Mouse (Mus musculus) kidney, postnatal 14 days (tissue): ENCODE results near the gene Gm45140.

Experiments used
- DNase-seq: peaks from one replicate; pipeline ENCODE4 v3.0.0; 2022; ENCODE audit warnings: mixed read lengths

Gene Gm45140

DNA sequence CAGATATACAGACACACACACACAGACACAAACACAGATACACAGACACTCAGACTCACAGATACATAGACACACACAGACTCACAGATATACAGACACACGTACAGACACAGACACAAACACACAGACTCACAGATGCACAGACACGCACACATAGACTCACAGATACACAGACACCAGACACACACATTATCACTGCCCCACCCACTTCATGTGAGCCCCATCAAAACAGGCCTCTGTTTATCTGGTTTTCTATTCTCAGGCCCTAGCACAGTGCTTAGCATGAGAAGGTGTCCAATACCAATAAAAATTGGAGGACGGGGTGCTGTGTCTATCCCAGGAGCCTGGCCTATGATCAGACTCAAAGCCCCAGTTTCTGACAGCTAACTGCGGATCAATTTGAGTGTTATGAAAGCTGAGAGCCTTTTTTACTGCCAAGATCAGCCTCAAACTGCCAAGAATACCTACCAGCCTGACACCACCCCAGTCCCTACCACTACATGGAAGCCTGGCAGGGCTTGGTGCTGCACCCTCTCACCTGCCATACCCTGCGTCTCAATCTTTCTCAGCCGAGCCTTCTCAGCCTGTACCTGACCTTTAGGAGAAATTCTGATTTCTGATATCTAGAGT is 39.2 kb downstream of the Gm45140 start:
- no peak for DNase-seq

DNA sequence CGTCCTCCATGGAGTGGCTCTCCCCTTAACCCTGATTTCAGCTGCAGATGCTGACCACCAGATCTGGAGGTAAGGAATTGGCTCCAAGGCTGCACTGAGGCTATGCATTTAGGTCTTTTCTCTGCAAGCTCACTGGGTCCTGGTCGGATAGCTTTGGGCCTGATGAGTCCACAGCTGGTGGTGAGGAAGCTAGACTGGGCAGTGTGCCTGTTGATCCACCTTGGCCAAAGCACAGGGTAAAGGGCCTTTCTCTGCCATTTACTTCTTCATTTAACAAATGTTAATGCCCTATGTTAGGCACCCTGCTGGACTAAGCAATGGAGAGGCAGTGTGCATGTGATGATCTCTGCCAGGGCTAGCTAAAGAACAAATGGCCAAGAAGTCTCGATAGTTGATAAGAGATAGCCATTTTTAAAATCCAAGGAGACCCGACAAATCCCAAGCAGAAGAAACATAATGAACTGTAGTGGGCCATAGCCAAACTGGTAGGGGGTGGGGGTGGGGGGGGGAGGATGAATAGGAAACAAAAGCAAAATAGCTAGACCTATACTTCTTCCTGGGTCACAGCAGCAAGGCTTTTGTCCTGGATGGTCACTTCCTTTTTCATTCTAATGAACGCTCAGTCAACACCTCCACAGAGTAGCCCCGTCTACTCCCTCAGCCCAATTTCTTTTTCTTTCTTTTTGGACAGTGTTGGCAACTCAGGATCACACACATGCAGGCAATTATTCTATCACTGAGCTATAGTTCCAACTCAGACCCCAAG is 40.0 kb downstream of the Gm45140 start:
- no peak for DNase-seq

DNA sequence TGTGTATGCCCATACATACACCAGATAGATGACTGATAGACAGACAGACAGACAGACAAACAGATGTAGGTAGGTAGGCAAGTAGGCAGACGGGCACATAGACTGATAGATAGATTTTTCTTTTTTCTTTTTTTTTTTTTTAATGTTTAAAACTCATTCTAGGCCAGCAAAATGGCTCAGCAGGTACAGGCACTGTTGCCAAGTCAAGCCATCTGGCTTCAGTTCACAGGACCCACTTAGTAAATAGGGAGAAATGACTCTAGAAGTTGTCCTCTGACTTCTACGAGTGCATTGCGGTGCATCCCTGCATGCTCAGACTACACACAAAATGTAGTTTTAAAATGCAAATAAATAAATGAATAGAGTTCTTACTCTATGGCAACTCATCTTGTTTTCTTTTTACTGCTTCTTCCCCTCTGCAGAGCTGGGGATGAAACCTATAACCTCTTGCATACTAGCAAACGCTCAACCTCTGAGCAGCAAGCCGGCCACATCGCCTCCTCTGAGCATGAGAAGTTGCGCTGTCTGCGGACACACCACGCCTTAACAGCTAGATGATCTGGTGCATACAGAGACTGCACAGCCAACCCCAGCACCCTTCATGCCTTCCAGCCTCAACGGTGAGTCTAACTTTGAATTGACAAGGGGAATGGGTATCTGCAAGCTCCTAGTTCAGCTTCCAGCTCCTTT is 41.6 kb downstream of the Gm45140 start:
- no peak for DNase-seq

DNA sequence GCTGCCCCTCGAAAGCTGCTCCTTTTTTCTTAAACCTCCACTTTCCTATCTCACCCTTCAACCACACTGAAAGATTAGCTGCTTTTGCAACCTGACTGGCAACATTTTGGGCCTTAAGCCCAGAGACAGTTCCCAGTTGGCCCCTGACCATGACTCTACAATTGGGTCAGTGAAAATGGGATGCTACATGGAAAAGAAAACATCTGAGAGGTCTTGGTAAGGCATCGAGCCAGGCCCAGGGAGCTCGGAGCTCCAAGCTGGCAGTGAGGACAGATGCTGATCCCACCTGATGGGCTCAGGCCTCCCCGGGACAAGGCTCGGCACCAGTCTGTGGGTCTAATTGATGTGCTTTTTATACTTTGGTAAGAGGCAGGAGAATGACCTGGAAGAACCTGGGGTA is 43.8 kb downstream of the Gm45140 start:
- DNase-seq: no peak

DNA sequence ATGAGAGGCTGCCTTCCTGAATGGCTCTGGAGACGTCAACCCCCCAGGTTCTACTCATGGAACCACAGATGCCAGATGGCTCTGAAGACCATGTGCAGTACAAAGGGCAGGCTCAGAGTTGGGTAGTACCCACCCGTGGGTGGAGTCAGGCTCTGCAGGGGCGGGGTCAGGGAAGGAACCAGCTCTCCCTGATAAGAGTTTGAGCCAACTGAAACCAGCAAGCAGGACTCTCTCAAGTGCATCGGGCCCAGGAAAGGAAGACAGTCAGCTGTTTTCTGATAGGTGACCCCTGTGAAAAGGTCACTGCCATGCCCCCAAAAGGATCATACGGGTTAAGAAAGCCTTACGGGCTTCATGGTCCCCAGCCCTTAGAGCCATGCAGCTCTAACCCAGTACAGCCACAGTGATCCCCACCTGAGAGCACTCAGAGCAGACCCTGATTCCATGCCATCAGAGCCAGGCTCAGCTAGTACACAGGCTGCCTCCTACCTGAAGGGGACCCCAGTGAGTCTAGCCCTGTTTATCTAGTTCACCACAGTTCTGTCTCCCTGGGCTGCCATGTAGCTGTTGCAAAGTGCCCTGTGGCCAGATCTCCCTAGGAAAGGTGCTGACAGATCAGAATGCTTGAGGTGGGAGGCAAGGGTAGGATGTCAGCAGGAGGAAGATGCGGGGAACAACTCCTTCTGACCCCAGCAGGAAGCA is 44.7 kb downstream of the Gm45140 start:
- peak; percentile 35 for DNase-seq

DNA sequence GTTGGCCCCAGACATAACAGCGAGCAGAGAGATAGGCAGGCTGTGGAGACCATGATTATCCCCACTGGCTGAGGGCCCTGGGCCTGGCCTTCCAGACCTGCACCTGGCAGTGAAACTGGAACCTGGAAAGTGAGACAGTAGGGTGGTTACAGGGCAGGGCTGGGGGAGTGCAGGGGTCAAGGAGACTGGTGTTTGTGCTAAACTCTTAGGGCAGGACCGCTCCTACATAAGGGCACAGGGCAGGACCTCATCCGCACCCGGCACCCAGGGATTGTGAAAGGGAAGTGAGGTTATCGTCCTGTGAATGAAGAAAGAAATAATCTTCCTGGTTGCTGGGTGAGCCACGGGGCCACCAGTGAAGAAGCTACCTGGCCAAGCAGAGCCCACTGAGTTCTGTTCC is 45.8 kb downstream of the Gm45140 start:
- DNase-seq: no peak

DNA sequence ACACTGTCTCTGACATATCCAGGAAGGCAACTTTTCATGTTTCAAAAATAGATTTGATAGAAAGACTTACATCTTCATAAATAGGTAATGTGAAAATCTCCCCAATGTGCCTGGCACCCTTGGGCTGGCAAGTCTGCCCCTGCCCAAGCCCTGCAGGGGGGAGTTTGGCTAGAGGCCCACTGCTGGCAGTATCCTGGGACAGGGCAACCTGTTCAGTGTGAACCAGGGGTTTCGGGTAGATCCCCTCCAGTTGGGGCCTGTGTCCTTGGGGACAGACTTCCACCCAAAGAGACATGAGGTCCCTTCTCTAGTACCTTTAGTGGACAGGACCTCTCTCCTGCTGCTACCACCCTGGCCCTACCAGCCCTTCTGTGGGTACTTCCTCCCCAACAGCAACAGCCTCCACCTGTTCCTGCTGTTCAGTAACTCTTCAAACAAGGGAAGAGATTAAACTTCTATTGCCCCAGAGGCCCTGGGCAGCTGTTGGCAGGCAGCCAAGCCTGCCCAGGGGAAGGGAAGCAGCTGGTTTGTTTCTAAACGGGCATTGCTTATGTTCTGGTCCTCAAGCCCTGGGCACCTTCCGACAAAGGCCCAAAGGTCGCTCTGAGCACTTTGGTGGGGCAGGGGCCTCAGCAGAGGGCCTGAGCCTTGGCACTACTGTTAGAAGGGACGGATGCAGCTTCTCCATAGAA is 46.6 kb downstream of the Gm45140 start:
- DNase-seq: peak; percentile 80

DNA sequence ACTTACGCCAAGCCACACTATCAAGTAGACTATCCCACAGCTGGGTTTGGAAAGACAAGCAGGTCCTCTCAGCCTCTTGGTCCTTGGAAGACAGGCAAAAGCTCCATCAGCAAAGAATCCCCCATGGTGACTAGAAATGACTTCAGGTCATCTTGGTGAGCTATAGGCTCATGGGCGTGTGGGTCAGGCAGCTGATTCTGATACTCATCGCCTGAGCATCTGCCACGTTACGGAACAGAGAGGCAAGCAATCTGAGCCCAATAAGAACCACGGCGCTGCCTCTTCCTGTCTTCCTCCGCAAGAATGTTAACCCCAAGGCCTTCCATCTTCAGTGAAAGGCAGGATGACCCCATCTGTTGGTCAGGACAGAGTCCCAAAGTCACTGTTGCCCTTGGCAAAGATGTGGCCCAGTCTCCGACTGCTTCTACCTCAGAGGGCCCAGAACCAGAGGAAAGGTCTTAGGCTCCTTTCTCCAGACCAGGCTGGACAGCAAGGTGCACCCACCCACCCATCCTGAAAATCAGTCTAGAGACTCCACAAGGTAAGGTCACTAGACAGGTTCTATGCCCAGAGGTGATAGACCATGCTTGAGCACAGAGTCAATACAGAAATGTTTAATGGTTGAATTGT is 47.2 kb downstream of the Gm45140 start:
- DNase-seq: no peak

DNA sequence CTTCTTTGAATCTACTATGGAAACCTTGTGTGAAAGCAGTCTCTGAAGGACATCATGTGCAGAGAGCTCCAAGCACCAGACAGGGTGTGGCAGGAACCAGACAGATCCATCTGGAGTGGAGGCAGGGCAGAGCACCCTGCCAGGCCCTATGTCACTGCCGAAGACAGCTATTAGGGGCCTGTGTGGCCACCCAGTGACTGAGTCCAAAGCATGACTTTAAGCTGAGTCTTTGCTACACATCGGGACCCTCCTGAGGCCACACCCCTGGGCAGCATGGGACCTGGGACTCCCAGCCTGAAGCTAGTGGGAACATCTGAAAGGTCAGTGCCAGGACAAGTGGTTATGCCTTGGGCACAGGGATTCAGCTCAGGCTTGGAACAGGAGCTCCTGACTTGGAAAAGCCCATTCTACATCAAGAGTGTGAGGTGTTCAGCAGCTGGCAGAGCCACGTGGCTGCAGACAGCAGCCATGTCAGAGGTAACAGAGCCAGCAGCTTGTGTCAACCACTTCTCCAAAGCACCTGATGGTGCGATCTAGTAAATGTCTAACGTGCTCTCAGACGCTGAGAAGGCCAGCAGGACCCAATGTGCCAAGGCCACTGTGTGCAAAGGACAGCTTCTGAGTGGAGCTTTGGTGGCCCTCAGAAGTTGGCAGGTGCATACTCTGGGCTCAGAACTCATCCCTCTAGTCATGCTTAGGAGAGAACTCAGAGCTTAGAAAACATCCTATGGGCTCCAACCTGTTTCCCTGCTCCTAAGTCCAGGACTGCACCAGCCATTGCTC is 48.3 kb downstream of the Gm45140 start:
- DNase-seq: no peak

DNA sequence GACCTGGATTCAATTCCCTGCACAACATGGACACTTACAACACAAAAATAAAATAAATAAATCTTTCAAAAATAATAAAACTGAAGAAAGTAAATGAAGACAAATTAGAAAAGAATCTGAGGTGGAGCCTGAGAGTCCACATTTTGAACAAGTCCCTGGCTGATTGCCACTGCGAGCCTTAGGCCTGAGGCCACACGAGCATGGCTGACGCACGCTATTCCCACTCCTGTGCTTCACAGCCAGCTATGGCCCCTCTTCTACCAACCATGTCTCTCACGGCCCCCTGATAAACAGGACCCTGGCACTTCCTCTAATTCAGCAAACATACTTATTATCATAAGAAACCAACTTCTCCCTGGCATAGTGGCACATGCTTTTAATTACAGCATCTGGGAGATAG is 49.0 kb downstream of the Gm45140 start:
- no peak for DNase-seq

DNA sequence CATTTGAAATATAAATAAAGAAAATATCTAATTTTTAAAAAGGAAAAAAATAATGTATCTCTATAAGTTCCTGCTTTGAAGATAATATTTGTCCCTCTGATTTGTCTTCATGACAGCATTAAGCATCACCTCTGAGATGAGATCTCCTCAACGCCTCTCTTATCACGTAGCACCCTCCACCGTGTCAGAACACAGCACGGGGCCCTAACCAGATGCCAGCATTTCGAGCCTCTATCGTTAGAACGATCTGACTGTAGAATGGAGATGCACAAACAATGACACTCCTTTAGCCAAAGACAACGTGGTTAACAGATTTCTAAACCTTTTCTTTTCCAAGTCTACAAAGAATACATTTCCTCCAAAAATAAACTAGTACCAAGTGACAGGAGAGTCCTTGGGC is 51.6 kb downstream of the Gm45140 start:
- no peak for DNase-seq

DNA sequence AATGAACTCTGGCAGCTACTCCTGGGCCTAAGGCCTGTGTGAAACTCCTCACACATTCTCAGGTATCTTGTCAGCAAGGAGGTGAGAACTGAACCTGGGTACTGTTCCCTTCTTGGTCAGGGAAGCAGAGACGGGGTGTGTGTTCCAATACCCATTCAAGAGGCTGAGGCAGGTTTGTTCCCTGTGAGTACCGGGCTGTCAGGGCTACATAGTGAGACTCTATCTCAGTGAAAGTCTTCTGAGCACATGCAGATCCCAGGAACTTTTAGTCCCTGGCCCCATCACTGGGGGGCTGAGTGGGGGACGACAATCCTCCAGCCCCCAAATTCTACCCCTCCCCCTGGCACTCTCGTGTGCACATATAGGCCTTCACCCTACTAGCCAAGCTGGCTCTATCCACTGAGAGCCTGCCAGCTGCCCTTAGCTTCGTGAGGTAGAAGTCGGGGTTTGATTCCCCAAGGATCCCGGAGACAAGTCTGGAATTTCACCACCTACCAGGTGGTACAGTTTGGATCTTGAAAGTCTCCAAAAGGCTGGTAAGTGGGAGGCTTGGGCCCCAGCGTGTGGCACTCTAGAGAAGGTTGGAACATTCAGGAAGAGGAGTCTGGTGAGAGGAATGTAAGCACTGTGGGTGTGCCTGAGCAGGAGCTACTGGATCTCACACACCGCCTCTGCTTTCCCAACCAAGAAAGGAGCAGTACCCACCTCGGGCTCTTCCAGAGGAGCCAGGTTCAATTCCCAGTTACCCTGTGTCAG is 54.9 kb downstream of the Gm45140 start:
- DNase-seq: no peak

DNA sequence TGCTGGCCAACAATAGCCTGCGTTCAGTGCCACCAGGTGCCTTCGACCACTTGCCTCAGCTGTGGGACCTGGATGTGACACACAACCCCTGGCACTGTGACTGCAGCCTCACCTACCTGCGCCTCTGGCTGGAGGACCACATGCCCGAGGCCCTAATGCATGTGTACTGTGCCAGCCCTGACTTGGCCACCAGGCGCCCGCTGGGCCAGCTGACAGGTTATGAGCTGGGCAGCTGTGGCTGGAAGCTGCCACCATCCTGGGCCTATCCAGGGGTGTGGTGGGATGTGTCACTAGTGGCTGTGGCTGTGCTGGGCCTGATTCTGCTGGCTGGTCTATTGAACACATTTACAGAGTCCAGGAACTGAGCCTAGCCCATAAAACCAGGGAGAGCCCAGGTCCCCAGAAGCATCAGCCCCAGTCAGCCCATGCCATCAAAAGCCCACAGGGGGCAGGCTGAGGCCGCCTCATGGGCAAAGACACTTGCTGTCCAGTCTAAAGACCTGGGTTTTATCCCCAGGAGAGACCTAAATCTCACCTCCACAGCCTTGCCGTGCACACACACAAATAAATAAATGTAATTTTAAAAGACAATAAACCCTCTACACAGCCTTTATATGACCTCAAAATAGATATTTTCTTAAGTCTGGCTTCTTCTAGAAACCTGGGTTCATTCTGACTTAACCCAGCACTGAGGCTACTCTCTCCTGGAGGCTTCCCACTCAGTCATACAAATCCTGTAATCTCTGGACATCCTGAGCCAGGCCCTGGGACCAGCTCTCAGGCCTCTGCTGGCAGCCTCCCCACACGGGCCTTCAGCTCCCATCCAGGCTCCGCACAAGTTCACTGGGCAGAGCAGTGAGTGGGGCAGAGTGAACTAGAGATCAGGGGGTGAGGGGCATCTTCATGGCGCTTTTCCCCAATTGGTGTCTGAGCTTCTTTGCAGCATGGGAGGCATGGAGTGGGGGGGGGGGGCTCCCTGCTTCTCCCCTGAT is 56.1 kb downstream of the Gm45140 start:
- DNase-seq: no peak

DNA sequence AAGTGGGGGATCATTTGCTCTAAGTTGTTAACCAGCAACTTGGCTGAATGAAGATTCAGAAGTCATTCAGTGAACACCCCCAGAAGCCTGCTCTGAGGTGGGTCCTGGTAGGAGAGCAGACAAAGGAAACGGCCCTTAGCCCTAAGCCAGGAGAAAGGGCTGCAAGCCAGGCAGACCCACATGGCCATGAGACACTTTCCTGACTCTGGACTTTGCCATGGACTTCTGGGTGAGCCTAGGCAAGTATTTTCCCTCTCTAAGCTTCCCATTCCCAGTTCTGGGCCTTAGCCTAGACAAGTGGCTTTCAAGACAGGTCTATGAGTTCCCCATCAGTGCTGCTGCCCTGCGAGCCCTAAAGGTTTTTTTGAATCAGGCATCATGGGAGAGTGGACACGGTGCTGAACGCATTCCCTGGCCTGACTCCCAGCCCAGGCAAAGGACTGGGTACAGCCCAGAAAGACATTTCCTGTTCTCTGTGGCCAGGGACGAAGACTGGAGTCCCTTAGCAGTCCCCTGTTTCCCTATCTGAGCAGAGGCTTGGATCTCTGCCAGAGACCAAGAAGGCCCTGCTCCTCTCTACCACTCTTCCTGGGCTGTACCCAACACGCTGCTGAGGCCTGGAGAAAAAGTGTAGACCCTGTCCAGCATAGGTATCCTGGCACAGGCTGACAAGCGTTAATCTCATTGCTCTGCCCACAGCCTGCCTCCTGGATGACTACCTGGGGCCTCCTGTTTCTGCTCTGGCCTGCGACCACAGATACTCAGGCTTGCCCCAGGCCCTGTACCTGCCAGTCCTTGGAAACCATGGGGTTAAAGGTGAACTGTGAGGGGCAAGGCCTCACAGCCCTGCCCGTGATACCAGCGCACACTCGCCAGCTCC is 57.1 kb downstream of the Gm45140 start:
- DNase-seq: peak; percentile 54

DNA sequence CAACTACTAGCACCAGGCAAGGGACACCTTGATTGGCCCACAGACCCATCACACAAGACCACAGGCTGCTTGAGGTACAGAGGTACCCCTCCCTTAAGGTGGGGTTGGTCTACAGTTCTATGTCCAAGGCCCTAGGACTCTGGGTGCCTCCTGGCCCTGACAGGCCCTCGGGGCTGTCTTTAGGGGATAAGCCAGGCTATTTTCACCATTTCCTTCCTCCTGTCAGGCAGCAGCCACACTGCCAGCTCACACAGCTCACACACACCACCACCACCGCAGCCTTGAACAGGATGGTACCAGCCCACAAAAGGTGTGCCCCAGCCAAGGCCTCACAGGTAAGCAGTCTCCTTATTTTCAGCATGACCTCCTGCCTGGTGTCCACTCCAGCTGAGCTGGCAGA is 57.8 kb downstream of the Gm45140 start, which contains the start of gene Gp9:
Gene Gp9, plus strand, starts transcription at position 231 of the 400 bp plus-strand sequence.
- DNase-seq: no peak

DNA sequence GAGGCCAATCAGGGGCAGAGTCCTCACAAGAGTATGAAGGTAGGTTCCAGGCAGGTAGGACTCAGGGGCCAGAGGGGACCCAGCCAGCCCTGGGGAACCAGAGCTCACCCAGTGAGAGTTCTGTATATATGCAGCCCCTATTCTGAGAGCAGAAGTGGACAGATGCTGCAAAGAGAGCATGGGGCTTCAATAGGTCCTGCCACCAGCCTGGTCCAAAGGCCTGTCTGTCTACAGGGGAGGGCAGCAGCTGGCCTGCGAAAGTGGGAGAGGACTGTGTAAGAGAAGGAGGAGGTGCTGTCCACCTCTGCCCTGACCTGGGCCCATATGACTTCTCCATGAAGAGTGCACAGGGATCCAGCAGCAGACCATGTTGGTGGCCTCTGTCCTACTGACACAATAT is 58.9 kb downstream of the Gm45140 start:
- no peak for DNase-seq

DNA sequence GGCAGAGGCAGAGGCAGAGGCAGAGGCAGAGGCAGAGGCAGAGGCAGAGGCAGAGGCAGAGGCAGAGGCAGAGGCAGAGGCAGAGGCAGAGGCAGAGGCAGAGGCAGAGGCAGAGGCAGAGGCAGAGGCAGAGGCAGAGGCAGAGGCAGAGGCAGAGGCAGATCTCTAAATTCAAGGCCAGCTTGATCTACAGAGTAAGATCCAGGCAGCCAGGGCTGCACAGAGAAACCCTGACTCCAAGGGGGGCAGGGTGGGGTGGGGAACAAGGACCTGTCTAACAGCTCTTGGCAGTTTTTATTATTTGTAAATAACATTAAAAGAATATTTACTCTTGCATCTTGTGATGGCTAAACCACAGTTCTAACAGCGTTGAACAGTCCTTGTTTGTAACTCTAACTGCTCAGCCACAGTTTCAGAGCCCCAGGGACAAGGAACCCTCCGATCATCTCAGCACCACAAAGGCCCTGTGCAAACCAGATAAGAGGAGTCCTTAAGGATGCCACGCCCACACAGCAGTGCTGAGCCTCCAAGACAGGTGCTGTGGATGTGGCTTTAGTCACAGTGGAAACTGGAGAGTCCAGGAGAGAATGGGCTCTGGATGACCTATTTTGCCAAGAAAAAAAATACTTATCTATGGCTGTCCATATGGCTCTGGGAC is 59.9 kb downstream of the Gm45140 start:
- no peak for DNase-seq

DNA sequence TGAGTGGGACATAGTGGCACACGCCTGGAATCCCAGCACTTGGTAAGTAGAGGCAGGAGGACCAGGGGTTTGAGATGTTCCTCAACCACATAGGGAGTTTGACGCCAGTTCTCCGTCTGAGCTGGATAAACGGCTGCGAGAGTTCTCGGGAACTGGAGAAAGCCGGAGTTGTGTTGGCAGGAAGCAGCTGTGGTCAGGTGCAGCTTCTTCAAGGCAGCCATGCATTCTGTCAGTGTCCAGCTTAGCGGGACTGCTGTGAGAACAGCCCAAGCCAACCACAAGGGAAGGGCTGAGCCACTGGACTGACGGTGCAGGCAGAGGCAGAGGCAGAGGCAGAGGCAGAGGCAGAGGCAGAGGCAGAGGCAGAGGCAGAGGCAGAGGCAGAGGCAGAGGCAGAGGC is 60.7 kb downstream of the Gm45140 start:
- no peak for DNase-seq
